In genomic region chr12:4571864-4572263, GRCm38 (mm10) we compare ENCODE assay signal across 8 mouse cellular contexts. TPM values are rescaled to one million over a fixed set of nuclear protein-coding genes. Genes with fewer than 3 reads are reported as not detected.
DNase-seq lines count a peak whose midpoint lies in the region; ATAC-seq and TF ChIP-seq lines count a peak whose summit lies in the region.
"Had no signal": no experiment of that assay in that cellular context is flagged by ENCODE, and none has a peak within 500 bp of the region (broad histone marks: within the 10 kb centered on the region; RNA-seq: fewer than 3 reads in every experiment).

No protein-coding gene starts in this region.

- H3K9me3 ChIP-seq in midbrain, embryonic 11.5 days (ENCODE audit: control insufficient read depth, low read length): no peaks in the 10 kb centered on the region
- H3K9me3 ChIP-seq in midbrain, embryonic 10.5 days (replicated peaks): no peaks in the 10 kb centered on the region
- H3K9me3 ChIP-seq: heart, embryonic 15.5 days had no signal

- 40% methylated on average over 5 of the region's 5 CpGs for WGBS in midbrain, embryonic 11.5 days
- 41% methylated on average over 5 of the region's 5 CpGs for WGBS in midbrain, embryonic 10.5 days
- WGBS in kidney, adult 2 months: 17% methylated on average over 5 of the region's 5 CpGs

- no peak overlapping the region for H3K27ac ChIP-seq in midbrain, embryonic 11.5 days (ENCODE audit: low read depth, low read length)
- H3K27ac ChIP-seq in midbrain, embryonic 10.5 days (replicated peaks): no peak overlapping the region
- H3K27ac ChIP-seq in kidney, adult 2 months (ENCODE audit: insufficient read depth, low read depth, low read length): no peak overlapping the region
- H3K27ac ChIP-seq: heart, embryonic 15.5 days had no signal

- no peaks in the 10 kb centered on the region for H3K4me1 ChIP-seq in midbrain, embryonic 11.5 days (ENCODE audit: control insufficient read depth, insufficient read depth, low read length)
- H3K4me1 ChIP-seq in midbrain, embryonic 10.5 days: no peaks in the 10 kb centered on the region
- no peaks in the 10 kb centered on the region for H3K4me1 ChIP-seq in kidney, adult 2 months (ENCODE audit: control insufficient read depth, insufficient read depth, low read length)
- H3K4me1 ChIP-seq: heart, embryonic 15.5 days had no signal

- no peak for DNase-seq in midbrain, embryonic 11.5 days (ENCODE audit: low spot score, missing footprints)
- DNase-seq in midbrain, embryonic 10.5 days (ENCODE audit: low spot score): no peak
- peak; percentile 39 for DNase-seq in Muller cell, postnatal 12 days (ENCODE audit: inconsistent ontology term)
- peak; percentile 57 to 61 for DNase-seq in cerebellum, postnatal 10 days
- peak; percentile 86 for DNase-seq in kidney, adult 2 months
- DNase-seq in lung, postnatal 25 days (ENCODE audit: low spot score): peak; percentile 83
- no peak for DNase-seq in right cerebral cortex, adult 2 months (ENCODE audit: low spot score in 2 of 2)

- TF ChIP-seq CTCF in kidney, adult 2 months (conservative IDR thresholded peaks at IDR 0.05; ENCODE audit: insufficient read depth, insufficient read length, low read depth, low read length): peak; percentile 81

- H3K9ac ChIP-seq in midbrain, embryonic 11.5 days (ENCODE audit: low read length): no peak overlapping the region
- H3K9ac ChIP-seq: heart, embryonic 15.5 days had no signal

- no peaks in the 10 kb centered on the region for H3K27me3 ChIP-seq in midbrain, embryonic 11.5 days (ENCODE audit: control insufficient read depth, insufficient read depth, low read length)
- no peaks in the 10 kb centered on the region for H3K27me3 ChIP-seq in midbrain, embryonic 10.5 days (ENCODE audit: low read depth, poor library complexity, severe bottlenecking)
- H3K27me3 ChIP-seq in kidney, adult 2 months (replicated peaks; ENCODE audit: control insufficient read depth, insufficient read depth, low read length): no peaks in the 10 kb centered on the region
- H3K27me3 ChIP-seq: heart, embryonic 15.5 days had no signal

- no peak overlapping the region for H3K4me2 ChIP-seq in midbrain, embryonic 11.5 days
- H3K4me2 ChIP-seq: heart, embryonic 15.5 days had no signal

- H3K4me3 ChIP-seq in midbrain, embryonic 11.5 days (ENCODE audit: low read depth, low read length): no peak overlapping the region
- H3K4me3 ChIP-seq in midbrain, embryonic 10.5 days: no peak overlapping the region
- H3K4me3 ChIP-seq in kidney, adult 2 months (ENCODE audit: insufficient read depth, low read depth, low read length): no peak overlapping the region
- H3K4me3 ChIP-seq: heart, embryonic 15.5 days had no signal

- no peaks in the 10 kb centered on the region for H3K36me3 ChIP-seq in midbrain, embryonic 11.5 days (ENCODE audit: control insufficient read depth, insufficient read depth, low read length)
- no peaks in the 10 kb centered on the region for H3K36me3 ChIP-seq in midbrain, embryonic 10.5 days
- H3K36me3 ChIP-seq in kidney, adult 2 months (ENCODE audit: control insufficient read depth, insufficient read depth, low read length): no peaks in the 10 kb centered on the region
- H3K36me3 ChIP-seq: heart, embryonic 15.5 days had no signal

- peak; percentile 63; the same call in 1 of the 2 replicates for ATAC-seq in midbrain, embryonic 11.5 days (ENCODE audit: low FRiP score)

- TF ChIP-seq POLR2A in kidney, adult 2 months (IDR thresholded peaks at IDR 0.05; ENCODE audit: low read depth, low read length): no peak

RNA-seq across cellular contexts. Expression of gene Itsn2, which starts 20.6 kb away (rescaled TPM):
- polyA plus RNA-seq in midbrain, embryonic 11.5 days (2014; fragmentation: Nextera tagmentation; extraction: Ambion mirVana): 13.8 and 16.6 TPM in 2 replicates
- polyA plus RNA-seq in midbrain, embryonic 10.5 days (2016; fragmentation: Nextera tagmentation; extraction: Ambion mirVana): 12.3 and 13.3 TPM in 2 replicates
- polyA plus RNA-seq in kidney, adult 2 months (2012; rRNA removed): 29.5 and 35.4 TPM in 2 replicates

RNA-seq across cellular contexts. Expression of gene Gm3625, which starts 20.9 kb away (rescaled TPM):
- polyA plus RNA-seq in midbrain, embryonic 11.5 days (2014; fragmentation: Nextera tagmentation; extraction: Ambion mirVana): not detected in 2 replicates
- polyA plus RNA-seq in midbrain, embryonic 10.5 days (2016; fragmentation: Nextera tagmentation; extraction: Ambion mirVana): not detected in 2 replicates
- polyA plus RNA-seq in kidney, adult 2 months (2012; rRNA removed): not detected in 2 replicates
- polyA plus RNA-seq: heart, embryonic 15.5 days had no signal

Comparison
In these comparisons a context has a peak if more than half of its experiments do, and no peak if none do; other contexts are left out.
1. DNase-seq: peak in Muller cell, postnatal 12 days (single experiment), cerebellum, postnatal 10 days (2 of 2), kidney, adult 2 months (single experiment) and lung, postnatal 25 days (single experiment); none in midbrain, embryonic 11.5 days (single experiment), midbrain, embryonic 10.5 days (single experiment) and right cerebral cortex, adult 2 months (0 of 2).